Mouse (Mus musculus): ENCODE results near the gene Ndrg3.

DNA sequence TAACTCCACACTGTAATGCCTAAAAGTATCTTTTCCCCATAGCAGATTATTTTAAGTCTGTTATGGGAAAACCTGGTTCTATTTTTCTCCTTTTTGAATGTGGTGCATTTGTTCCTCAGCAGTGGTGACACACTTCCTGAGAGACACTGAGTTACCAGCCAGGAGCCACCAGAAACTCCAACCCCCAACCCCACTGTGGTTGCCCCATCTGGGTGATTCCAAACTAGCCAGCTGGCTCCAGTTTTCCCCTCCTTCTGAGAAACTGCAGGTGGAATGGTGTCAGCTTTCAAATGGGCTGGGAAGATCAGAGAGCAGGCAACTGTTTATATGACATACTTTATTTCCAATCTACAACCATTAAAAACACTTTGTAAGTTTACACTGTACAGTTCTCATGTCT, 18.3 kb upstream of the Ndrg3 start:
- TF ChIP-seq CTCF (IDR thresholded peaks at IDR 0.05; ENCODE audit: insufficient read depth, low read length), result no peak
- TF ChIP-seq POLR2A (IDR thresholded peaks at IDR 0.05; ENCODE audit: borderline replicate concordance, extremely low read depth, low read depth, low read length), result no peak

Data from lung, adult 2 months (tissue).